Mouse (Mus musculus) erythroblast, adult 5-6 weeks (primary cell): Measurements from ENCODE around the gene Olfr1099. TPM values are rescaled to one million over a fixed set of nuclear protein-coding genes. Genes with fewer than 3 reads are reported as not detected.

Experiments used
- ATAC-seq: replicated peaks from 2 replicates; pipeline ENCODE4 v1.8.0; 2016; ENCODE audit warnings: moderate number of reproducible peaks, mild to moderate bottlenecking, moderate TSS enrichment, inconsistent platforms; ENCODE audit not compliant: poor library complexity, low FRiP score, severe bottlenecking
- total RNA-seq, 2 experiments: library from RNA; stranded (forward) in 1 of 2; stranded (reverse) in 1 of 2; fragments of 150-400 nt in 1 of 2; fragments of 200-764, 138-1000 nt in 1 of 2; gene quantifications; 2 replicates each; pipeline versions ENCODE4 v1.2.3 to v1.2.4; 2015 to 2017; ENCODE audit warnings: low replicate concordance in 2 of 2

Gene Olfr1099
- total RNA-seq (2015; ENCODE audit: low replicate concordance) (not detected in 2 replicates), total RNA-seq (2017; ENCODE audit: low replicate concordance) (not detected in 2 replicates)

DNA sequence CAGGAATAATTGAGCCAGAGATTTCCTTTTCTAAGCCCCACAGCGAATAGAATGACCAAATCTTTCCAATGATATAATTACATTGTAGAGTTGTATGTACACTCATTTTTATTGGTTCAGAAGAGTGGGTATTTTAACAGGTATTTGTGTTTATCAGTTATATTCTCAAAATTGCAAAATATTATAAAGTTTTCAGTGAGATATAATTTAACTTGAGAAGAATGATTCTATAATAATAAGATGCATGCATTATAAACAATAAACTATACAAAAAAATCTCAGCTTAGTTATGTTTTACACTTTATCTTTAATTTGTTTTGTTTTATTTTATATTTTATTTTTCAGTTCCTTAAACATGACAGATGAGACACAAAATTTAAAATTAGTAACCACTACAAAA lies at the start of gene Olfr1099:
Olfr1099 (minus strand) TSS at position 101 of the 400 bp plus-strand sequence.
- ATAC-seq, result no peak

DNA sequence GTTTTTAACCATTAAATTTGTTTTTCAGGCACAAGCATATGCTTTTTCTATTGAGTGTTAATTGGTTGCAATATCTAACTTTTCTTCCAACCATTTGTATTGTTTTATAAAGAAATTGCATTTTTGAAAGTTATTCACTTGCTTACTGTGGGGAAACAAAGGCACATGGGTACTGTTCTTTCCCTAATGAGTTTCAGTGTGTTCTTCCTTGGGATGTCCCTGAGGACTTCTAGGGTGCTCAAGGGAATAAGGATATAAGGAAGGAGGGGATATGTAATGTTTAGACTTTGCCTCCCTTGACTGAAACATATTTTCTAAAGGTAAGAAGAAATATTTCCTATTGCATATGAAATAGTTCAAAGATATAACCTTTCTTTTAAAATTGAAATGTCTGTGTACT lies 37.6 kb upstream of the Olfr1099 start, which contains the start of gene Olfr1102:
Olfr1102 (plus strand) TSS at position 301 of the 400 bp plus-strand sequence.
- ATAC-seq, result no peak

DNA sequence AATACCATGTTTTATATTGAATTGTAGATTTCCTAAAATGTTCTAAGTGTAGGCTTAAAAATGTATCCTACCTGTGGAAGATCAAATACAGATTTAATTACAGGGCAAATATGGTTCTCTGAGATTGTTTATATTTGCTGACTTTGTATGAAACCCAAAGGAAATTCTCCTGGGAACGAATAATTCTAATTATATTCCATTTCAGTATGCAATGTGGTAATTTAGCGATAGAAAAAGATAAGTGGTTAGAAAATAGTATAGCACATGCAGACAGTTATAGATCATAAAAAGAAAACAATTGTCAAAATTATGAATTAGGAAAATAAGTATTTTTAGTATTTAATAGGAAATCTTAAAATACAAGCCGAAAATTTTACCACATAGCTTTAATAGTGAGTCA lies 30.6 kb upstream of the Olfr1099 start, which contains the start of gene Olfr1101:
Olfr1101 (minus strand) TSS at position 101 of the 400 bp plus-strand sequence.
- ATAC-seq, result no peak

DNA sequence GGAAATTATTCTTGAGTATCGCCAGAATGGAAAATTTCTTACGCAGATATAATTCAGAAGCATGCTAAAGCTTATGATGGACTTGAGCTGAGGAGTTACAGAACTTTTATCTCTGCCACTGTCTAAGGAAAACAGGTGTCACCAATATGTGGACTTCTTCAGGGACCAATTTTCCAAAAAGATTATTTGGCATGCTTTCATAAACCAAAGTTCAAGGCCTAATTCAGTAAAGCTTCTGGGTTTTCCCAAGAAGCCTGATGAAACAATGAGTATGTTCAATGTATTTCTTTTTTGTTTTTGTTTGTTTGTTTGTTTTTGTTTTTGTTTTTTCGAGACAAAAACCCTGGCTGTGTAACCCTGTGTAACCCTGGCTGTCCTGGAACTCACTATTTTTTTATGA lies 19.4 kb upstream of the Olfr1099 start, which contains the start of gene Olfr1100:
Olfr1100 (minus strand) TSS at position 101 of the 400 bp plus-strand sequence.
- ATAC-seq, result no peak

DNA sequence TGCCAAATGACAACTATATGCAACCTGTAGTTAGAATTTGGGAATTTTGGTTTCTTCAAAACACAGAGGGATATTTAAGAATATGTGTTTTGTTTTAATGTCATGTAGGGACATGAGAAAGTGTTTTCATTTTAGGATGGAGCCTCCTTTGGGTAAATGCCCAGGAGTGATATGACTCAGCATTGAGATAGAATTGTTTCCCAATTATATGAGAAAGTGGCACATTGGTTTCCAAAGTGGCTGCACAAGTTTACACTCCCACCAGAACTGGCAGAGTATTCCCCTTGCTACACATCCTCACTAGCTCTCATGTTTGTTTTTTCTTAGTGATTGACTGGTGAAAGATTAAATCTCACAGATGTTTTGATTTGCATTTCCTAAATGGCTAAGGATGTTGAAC lies 33.9 kb downstream of the Olfr1099 start:
- no peak for ATAC-seq

DNA sequence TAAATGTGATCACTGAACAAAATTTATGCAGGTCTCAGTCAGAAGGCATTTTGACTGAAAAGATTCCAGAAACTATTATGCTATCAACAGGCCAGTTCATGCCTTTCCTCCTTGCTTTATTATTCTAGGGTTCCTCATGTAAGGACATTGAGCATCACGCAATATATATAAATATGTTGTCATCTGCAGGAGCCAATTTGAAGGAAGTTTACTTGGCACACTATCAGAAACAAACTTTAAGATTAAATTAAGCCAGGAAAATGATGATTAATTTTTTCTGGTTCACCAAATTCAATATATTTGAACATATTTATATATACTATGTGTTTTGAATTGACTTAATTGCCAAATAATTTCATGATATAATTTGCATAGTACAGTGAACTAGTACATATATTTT lies 36.0 kb downstream of the Olfr1099 start, which contains the start of gene Olfr1098:
Olfr1098 (minus strand) TSS at position 101 of the 400 bp plus-strand sequence.
- ATAC-seq, result no peak

DNA sequence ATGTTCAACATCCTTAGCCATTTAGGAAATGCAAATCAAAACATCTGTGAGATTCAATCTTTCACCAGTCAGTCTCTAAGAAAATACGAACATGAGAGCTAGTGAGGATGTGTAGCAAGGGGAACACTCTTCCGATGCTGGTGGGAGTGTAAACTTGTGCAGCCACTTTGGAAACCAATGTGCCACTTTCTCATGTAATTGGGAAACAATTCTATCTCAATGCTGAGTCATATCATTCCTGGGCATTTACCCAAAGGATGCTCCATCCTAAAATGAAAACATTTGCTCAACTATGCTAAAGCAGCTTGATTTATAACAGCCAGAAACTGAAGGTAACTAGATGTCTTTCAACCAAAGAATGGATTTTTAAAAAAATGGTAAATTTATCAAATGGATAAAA lies 54.8 kb downstream of the Olfr1099 start:
- no peak for ATAC-seq

Other genes with a start within 250 kb of the Olfr1099 start
- not detected in 2 replicates for gene Olfr1089, start 227.0 kb downstream of the Olfr1099 start, total RNA-seq (2015; ENCODE audit: low replicate concordance)
- gene Olfr1089, start 227.0 kb downstream of the Olfr1099 start, total RNA-seq (2017; ENCODE audit: low replicate concordance), result not detected in 2 replicates
- gene Olfr1090, start 201.7 kb downstream of the Olfr1099 start, total RNA-seq (2015; ENCODE audit: low replicate concordance), result not detected in 2 replicates
- not detected in 2 replicates for gene Olfr1090, start 201.7 kb downstream of the Olfr1099 start, total RNA-seq (2017; ENCODE audit: low replicate concordance)
- not detected in 2 replicates for gene Olfr1093, start 178.2 kb downstream of the Olfr1099 start, total RNA-seq (2015; ENCODE audit: low replicate concordance)
- gene Olfr1093, start 178.2 kb downstream of the Olfr1099 start, total RNA-seq (2017; ENCODE audit: low replicate concordance), result not detected in 2 replicates
- not detected in 2 replicates for gene Olfr141, start 150.7 kb downstream of the Olfr1099 start, total RNA-seq (2015; ENCODE audit: low replicate concordance)
- gene Olfr141, start 150.7 kb downstream of the Olfr1099 start, total RNA-seq (2017; ENCODE audit: low replicate concordance), result not detected in 2 replicates
- gene Olfr1094, start 136.0 kb downstream of the Olfr1099 start, total RNA-seq (2015; ENCODE audit: low replicate concordance), result not detected in 2 replicates
- not detected in 2 replicates for gene Olfr1094, start 136.0 kb downstream of the Olfr1099 start, total RNA-seq (2017; ENCODE audit: low replicate concordance)
- gene Olfr1095, start 109.0 kb downstream of the Olfr1099 start, total RNA-seq (2015; ENCODE audit: low replicate concordance), result not detected in 2 replicates
- gene Olfr1095, start 109.0 kb downstream of the Olfr1099 start, total RNA-seq (2017; ENCODE audit: low replicate concordance), result not detected in 2 replicates
- not detected in 2 replicates for gene Gm13723, start 85.9 kb downstream of the Olfr1099 start, total RNA-seq (2015; ENCODE audit: low replicate concordance)
- not detected in 2 replicates for gene Gm13723, start 85.9 kb downstream of the Olfr1099 start, total RNA-seq (2017; ENCODE audit: low replicate concordance)
- gene Olfr1097, start 68.5 kb downstream of the Olfr1099 start, total RNA-seq (2015; ENCODE audit: low replicate concordance), result not detected in 2 replicates
- gene Olfr1097, start 68.5 kb downstream of the Olfr1099 start, total RNA-seq (2017; ENCODE audit: low replicate concordance), result not detected in 2 replicates
- not detected in 2 replicates for gene Olfr1098, start 36.1 kb downstream of the Olfr1099 start, total RNA-seq (2015; ENCODE audit: low replicate concordance)
- not detected in 2 replicates for gene Olfr1098, start 36.1 kb downstream of the Olfr1099 start, total RNA-seq (2017; ENCODE audit: low replicate concordance)
- not detected in 2 replicates for gene Olfr1100, start 19.3 kb upstream of the Olfr1099 start, total RNA-seq (2015; ENCODE audit: low replicate concordance)
- not detected in 2 replicates for gene Olfr1100, start 19.3 kb upstream of the Olfr1099 start, total RNA-seq (2017; ENCODE audit: low replicate concordance)
- gene Olfr1101, start 30.5 kb upstream of the Olfr1099 start, total RNA-seq (2015; ENCODE audit: low replicate concordance), result not detected in 2 replicates
- not detected in 2 replicates for gene Olfr1101, start 30.5 kb upstream of the Olfr1099 start, total RNA-seq (2017; ENCODE audit: low replicate concordance)
- not detected in 2 replicates for gene Olfr1102, start 37.7 kb upstream of the Olfr1099 start, total RNA-seq (2015; ENCODE audit: low replicate concordance)
- gene Olfr1102, start 37.7 kb upstream of the Olfr1099 start, total RNA-seq (2017; ENCODE audit: low replicate concordance), result not detected in 2 replicates
- gene Olfr1104, start 66.4 kb upstream of the Olfr1099 start, total RNA-seq (2015; ENCODE audit: low replicate concordance), result not detected in 2 replicates
- not detected in 2 replicates for gene Olfr1104, start 66.4 kb upstream of the Olfr1099 start, total RNA-seq (2017; ENCODE audit: low replicate concordance)
- not detected in 2 replicates for gene Olfr1105, start 75.8 kb upstream of the Olfr1099 start, total RNA-seq (2015; ENCODE audit: low replicate concordance)
- not detected in 2 replicates for gene Olfr1105, start 75.8 kb upstream of the Olfr1099 start, total RNA-seq (2017; ENCODE audit: low replicate concordance)
- gene Olfr1106, start 91.6 kb upstream of the Olfr1099 start, total RNA-seq (2015; ENCODE audit: low replicate concordance), result not detected in 2 replicates
- 0.26 TPM in 1 of 2 replicates, not detected in the other for gene Olfr1106, start 91.6 kb upstream of the Olfr1099 start, total RNA-seq (2017; ENCODE audit: low replicate concordance)
- not detected in 2 replicates for gene Olfr1107, start 115.1 kb upstream of the Olfr1099 start, total RNA-seq (2015; ENCODE audit: low replicate concordance)
- gene Olfr1107, start 115.1 kb upstream of the Olfr1099 start, total RNA-seq (2017; ENCODE audit: low replicate concordance), result not detected in 2 replicates
- not detected in 2 replicates for gene Olfr1109, start 135.3 kb upstream of the Olfr1099 start, total RNA-seq (2015; ENCODE audit: low replicate concordance)
- gene Olfr1109, start 135.3 kb upstream of the Olfr1099 start, total RNA-seq (2017; ENCODE audit: low replicate concordance), result not detected in 2 replicates
- gene Olfr259, start 153.9 kb upstream of the Olfr1099 start, total RNA-seq (2015; ENCODE audit: low replicate concordance), result not detected in 2 replicates
- gene Olfr259, start 153.9 kb upstream of the Olfr1099 start, total RNA-seq (2017; ENCODE audit: low replicate concordance), result not detected in 2 replicates
- not detected in 2 replicates for gene Olfr1110, start 179.6 kb upstream of the Olfr1099 start, total RNA-seq (2015; ENCODE audit: low replicate concordance)
- gene Olfr1110, start 179.6 kb upstream of the Olfr1099 start, total RNA-seq (2017; ENCODE audit: low replicate concordance), result 0.17 TPM in 1 of 2 replicates, not detected in the other
- not detected in 2 replicates for gene Olfr1111, start 191.9 kb upstream of the Olfr1099 start, total RNA-seq (2015; ENCODE audit: low replicate concordance)
- not detected in 2 replicates for gene Olfr1111, start 191.9 kb upstream of the Olfr1099 start, total RNA-seq (2017; ENCODE audit: low replicate concordance)
- gene Olfr1112, start 227.1 kb upstream of the Olfr1099 start, total RNA-seq (2015; ENCODE audit: low replicate concordance), result not detected in 2 replicates
- gene Olfr1112, start 227.1 kb upstream of the Olfr1099 start, total RNA-seq (2017; ENCODE audit: low replicate concordance), result not detected in 2 replicates
- not detected in 2 replicates for gene Olfr1113, start 248.3 kb upstream of the Olfr1099 start, total RNA-seq (2015; ENCODE audit: low replicate concordance)
- gene Olfr1113, start 248.3 kb upstream of the Olfr1099 start, total RNA-seq (2017; ENCODE audit: low replicate concordance), result not detected in 2 replicates